Mouse (Mus musculus) ovary, postnatal 14 days (tissue): ENCODE measurements at regions not wholly inside any gene's neighbourhood (a gene's known extent, or its start where the extent isn't known, plus 50 kb on each side); places are given as distances from the start of the nearest gene placed in this dataset.

Experiments
- DNase-seq: peaks from one replicate; pipeline ENCODE4 v3.0.0; 2022; ENCODE audit warnings: low spot score

GRCm38 (mm10) chr6:31218139-31218750 lies 180.3 kb upstream of the Mkln1 start:
- DNase-seq, result no peak

DNA sequence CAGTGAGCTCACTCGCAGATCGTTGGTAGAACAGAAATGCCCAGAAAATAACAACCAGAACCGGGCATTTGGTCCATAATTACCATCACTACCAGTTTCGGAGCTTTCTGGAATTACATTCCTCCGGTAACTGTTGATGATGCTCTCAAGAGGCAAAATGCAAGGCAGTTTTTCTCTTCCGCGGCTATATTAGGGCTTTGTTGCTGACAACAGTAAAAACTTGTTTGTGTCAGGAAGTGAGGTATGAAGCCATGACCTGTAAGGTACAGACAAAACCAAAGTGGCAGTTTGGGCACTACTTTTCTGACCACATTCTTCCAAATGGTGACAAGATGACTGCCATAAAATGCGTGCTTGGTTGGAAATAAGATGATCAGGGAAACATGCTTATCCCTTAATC lies 179.7 kb upstream of the Mkln1 start:
- DNase-seq, result no peak

DNA sequence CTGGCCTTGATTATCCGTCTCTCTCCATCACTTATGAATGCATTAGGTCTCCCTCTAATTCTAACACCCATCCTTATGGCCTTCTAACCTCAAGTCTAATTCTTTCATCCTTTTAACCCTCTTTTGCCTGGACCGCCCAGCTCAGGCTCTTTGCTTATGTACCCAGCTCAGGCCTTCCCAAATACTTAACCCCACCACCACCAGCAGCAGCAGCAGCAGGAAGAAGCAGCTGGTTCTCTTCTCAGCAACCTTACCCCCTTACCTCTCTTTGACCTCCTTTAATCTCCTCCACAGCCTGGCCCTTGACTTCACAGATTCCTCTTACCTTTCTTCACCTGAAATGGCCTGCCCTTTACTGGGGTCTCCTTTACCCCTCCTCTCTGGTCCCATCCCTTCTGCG lies 178.8 kb upstream of the Mkln1 start:
- DNase-seq, result no peak

- DNase-seq, result peak; percentile 46
Measured at GRCm38 (mm10) chr6:31220184-31220931, 178.2 kb upstream of the Mkln1 start.

DNA sequence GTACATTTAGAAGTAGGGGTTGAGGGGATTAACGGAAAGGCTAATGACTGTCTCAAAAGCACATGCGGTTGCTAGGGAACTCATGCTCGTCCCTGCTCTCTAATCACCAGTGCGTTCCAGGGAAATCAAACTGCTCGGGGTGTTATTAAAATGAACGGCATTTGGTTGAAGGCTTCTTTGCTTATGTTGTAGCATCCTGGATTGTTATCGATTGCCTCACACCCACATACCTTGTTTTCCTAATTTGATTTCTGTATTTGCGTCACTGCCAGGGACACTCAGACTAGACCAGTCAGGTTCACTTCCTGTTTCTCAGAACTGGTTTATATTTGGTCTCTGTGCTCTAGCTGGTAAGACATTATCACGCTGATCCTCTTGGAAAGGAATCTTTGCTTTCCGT lies 177.0 kb upstream of the Mkln1 start:
- no peak for DNase-seq

GRCm38 (mm10) chr6:31222024-31222579 lies 176.4 kb upstream of the Mkln1 start:
- DNase-seq, result no peak

DNA sequence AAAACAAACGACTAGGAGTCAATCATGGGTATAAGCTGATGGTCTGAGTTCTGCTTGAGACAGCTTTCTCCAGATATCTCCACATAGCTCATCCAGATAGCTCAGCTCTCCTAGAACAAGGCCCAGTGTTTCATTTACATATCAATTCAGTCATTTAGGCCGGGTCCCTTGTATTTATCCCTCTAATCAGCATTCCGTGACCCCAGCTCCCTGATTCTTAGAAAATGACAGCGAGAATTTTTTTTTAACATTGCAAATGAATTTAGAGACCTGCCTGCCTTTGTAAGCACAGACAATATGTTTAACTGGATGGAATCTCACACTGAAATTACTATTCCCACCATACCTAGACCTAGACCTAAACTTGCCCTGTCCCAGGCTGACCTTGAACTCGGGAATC lies 171.1 kb upstream of the Mkln1 start:
- no peak for DNase-seq

DNA sequence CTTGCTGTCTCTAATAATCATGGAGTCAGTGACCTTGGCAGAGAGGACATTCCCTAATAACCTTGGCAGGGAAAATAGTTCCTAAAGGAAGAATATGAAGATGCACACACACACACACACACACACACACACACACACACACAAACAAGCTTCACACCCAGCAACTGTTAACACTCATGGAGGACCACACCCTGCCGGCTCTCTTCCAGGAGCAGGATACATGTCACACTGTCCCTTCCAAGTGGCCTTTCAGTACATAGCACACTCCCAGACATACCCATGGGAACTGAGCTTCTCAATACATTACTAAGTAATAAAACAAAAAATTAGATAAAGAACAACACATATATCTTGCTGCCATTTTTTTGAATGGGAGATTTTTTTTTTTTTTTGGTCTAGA lies 170.5 kb upstream of the Mkln1 start:
- DNase-seq, result no peak

DNA sequence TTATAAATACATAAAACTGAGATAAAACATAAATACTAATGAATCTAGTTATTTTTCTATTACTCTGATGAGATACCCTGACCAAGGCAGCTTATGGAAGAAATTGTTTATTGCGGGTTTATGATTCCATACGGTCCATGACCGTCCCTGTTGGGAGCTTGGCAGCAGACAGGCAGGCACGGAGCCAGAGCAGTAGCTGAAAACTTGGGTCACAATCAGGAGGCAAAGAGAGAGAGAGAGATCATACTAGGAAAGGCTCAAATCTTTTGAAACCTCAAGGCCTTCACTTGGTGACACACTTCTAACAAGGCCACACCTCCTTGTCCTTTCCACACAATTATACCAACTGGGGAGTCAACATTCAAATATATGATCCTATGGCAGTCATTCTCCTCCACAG lies 166.7 kb upstream of the Mkln1 start:
- DNase-seq, result no peak

- DNase-seq, result no peak
Measured at GRCm38 (mm10) chr6:31233252-31233993, 165.1 kb upstream of the Mkln1 start.

DNA sequence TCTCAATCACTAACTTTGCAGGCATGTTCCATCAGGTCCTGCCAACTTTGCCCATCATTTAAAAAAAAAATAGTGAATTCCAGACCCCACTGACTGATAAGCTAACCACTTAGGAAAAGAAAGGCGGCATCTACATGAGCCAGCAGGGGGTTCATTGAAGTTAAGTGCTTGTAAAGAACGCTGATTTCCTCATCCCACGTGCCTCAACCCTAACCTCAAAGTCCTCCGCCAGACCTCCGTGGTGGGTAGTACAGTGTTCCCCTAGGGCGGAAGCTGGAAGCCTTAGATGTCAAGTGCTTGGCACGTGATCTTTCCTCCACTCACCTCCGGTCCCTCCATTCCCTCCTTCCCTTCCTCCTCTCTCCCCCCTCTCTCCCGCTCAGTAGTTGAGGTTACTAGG lies 158.5 kb upstream of the Mkln1 start:
- DNase-seq, result no peak

GRCm38 (mm10) chr6:31250526-31250925 lies 148.0 kb upstream of the Mkln1 start:
- DNase-seq, result no peak

GRCm38 (mm10) chr6:31253251-31253935 lies 145.1 kb upstream of the Mkln1 start:
- no peak for DNase-seq

- no peak for DNase-seq
Measured at GRCm38 (mm10) chr6:31260645-31261345, 137.7 kb upstream of the Mkln1 start.

GRCm38 (mm10) chr6:31261797-31262540 lies 136.6 kb upstream of the Mkln1 start:
- DNase-seq, result no peak

GRCm38 (mm10) chr6:31262651-31263050 lies 135.9 kb upstream of the Mkln1 start:
- no peak for DNase-seq

DNA sequence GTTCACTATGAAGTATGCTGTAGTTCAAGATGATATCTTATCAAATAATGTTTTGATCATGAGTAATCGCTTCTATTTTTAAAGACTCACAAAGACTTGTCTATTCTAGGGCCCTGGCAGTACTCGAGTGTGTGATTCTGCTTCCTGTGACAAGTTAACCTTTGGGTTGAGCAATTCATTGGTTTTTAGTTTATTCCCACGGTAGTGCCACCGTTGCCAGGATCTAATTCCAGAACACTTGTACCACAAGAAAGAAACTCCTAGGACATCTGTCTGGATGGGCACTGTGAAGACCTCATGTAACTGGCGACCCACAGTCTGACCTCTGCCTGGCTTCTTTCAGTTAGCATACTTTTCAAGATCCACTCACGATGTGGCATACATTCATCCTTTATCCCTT lies 134.7 kb upstream of the Mkln1 start:
- DNase-seq, result no peak

DNA sequence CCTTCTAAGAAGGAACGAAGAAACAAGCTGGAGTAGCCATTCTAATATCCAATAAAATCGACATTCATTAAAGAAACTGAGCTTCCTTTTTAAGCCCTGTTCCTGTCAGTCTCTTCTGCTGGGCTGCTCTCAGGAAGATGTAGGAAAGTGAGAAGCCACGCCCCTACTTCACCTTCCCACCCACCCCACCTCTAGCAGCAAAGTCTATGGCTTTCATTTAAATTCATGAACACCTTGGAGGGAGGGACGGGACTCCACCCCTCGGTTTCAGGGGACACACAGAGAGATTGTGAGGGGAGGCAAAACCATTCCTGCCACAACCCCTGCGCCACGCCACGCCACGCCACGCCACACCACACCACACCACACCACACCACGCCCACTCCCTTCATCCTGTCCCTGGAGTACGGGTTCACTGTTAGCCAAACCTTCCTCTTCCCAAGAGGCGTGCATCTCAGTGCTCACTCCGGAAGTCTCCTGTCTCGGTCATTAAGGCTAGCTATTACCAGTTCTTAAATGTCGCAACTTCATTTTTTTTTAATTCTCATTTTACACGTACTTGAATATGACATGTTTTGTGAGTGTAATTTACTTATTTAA lies 132.0 kb upstream of the Mkln1 start:
- no peak for DNase-seq

- no peak for DNase-seq
Measured at GRCm38 (mm10) chr6:31268057-31268456, 130.5 kb upstream of the Mkln1 start.

GRCm38 (mm10) chr6:31273816-31274215 lies 124.7 kb upstream of the Mkln1 start:
- no peak for DNase-seq

- DNase-seq, result no peak
Measured at GRCm38 (mm10) chr6:31274236-31274635, 124.3 kb upstream of the Mkln1 start.
